In the genomic region with DNA sequence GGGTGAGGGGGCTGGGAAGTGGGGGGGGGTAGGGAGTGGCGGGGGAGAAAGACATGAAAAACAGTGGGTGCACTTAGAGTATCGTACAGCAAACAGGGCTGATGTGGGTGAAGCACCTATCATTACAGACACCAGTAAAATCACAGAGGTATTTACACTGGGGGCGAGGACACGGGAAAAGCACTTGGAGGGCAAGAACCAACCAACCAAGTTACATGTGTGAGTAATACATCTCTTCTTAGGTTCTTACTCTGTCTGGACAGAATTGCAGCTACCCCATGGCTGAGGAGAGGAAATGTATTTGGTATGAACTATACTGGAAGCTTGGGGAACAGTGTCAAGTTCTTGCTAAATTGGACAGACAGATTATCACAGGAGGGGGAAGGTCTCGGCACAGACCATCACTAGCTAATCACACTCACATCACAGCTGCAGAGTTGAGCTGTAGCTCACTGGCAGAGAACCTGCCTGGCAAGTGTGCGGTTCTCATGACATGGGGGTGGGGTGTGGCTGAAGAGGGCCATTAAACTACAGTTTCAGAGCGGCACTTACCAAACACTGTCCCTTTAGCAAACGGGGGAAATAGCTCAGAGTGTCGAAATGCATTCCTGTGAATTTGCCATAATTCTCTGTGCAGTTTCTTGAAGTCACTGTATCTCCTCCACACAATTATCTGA, we compare ENCODE assay signal across 13 mouse cellular contexts. TPM values are rescaled to one million over a fixed set of nuclear protein-coding genes. Genes with fewer than 3 reads are reported as not detected.
DNase-seq lines count a peak whose midpoint lies in the region; ATAC-seq and TF ChIP-seq lines count a peak whose summit lies in the region.
"Had no signal": no experiment of that assay in that cellular context is flagged by ENCODE, and none has a peak within 500 bp of the region (broad histone marks: within the 10 kb centered on the region; RNA-seq: fewer than 3 reads in every experiment).

No protein-coding gene starts in this region.

- H3K27me3 ChIP-seq in lung, postnatal 0 days (replicated peaks; ENCODE audit: insufficient read depth, low read length), result no peaks in the 10 kb centered on the region
- H3K27me3 ChIP-seq: neural tube, embryonic 13.5 days had no signal

- no peak for TF ChIP-seq CTCF in lung, postnatal 0 days (IDR thresholded peaks at IDR 0.05)

- no peak overlapping the region for H3K9ac ChIP-seq in lung, postnatal 0 days (replicated peaks; ENCODE audit: low read depth)
- H3K9ac ChIP-seq: hindbrain, embryonic 14.5 days; neural tube, embryonic 13.5 days had no signal

- H3K27ac ChIP-seq in lung, postnatal 0 days (ENCODE audit: low read length), result peak overlapping the region; percentile 80
- H3K27ac ChIP-seq: hindbrain, embryonic 14.5 days; neural tube, embryonic 13.5 days had no signal

- DNase-seq in adrenal gland, postnatal 10 days, result peak; percentile 22
- no peak for DNase-seq in adrenal gland, adult (ENCODE audit: inconsistent age in 2 of 2, low spot score in 1 of 2)
- DNase-seq in urinary bladder, adult 18-20 months (ENCODE audit: low spot score in 2 of 2), result peak; percentile 38 to 42
- DNase-seq in urinary bladder, postnatal 4 days (ENCODE audit: low spot score in 2 of 2), result no peak
- DNase-seq in lung, postnatal 0 days (ENCODE audit: low spot score), result peak; percentile 94
- DNase-seq in urinary bladder, postnatal 36 days (ENCODE audit: low spot score in 2 of 2), result peak; percentile 49 to 60
- DNase-seq in retina, embryonic 14.5 days (ENCODE audit: low spot score), result no peak
- DNase-seq: cerebellum, adult 18-20 months; right cerebral cortex, postnatal 14 days had no signal

- no peaks in the 10 kb centered on the region for H3K9me3 ChIP-seq in lung, postnatal 0 days (ENCODE audit: low read length)
- H3K9me3 ChIP-seq: neural tube, embryonic 13.5 days had no signal

- H3K36me3 ChIP-seq in lung, postnatal 0 days (ENCODE audit: insufficient read depth, low read length), result no peaks in the 10 kb centered on the region

- peaks cover 16% of the 10 kb centered on the region for H3K4me1 ChIP-seq in lung, postnatal 0 days (ENCODE audit: insufficient read depth, low read depth, low read length)
- H3K4me1 ChIP-seq: neural tube, embryonic 13.5 days had no signal

- no peak overlapping the region for H3K4me3 ChIP-seq in lung, postnatal 0 days (ENCODE audit: low read depth, low read length)
- H3K4me3 ChIP-seq: neural tube, embryonic 13.5 days had no signal

- peak; percentile 93 for ATAC-seq in lung, postnatal 0 days
- ATAC-seq in inflammation-experienced regulatory T-cells, adult 6 months, result no peak

- H3K4me2 ChIP-seq in lung, postnatal 0 days (replicated peaks; ENCODE audit: low read depth, low read length), result peak overlapping the region; percentile 17
- H3K4me2 ChIP-seq: hindbrain, embryonic 14.5 days; midbrain, embryonic 11.5 days; neural tube, embryonic 13.5 days had no signal

- peak; percentile 36 for TF ChIP-seq EP300 in lung, postnatal 0 days (IDR thresholded peaks at IDR 0.05)

- WGBS in lung, postnatal 0 days, result 30% methylated on average over 9 of the region's 9 CpGs

RNA-seq across cellular contexts. Expression of a gene that starts 12.5 kb away (rescaled TPM):
- total RNA-seq in adrenal gland, postnatal 10 days (2021), result 10 to 100 TPM; 26.2 to 27.6 TPM
- 8.5 and 9.7 TPM in 2 replicates for polyA plus RNA-seq in lung, postnatal 0 days (2015; fragmentation: Nextera tagmentation; extraction: Ambion mirVana)
- polyA plus RNA-seq in inflammation-experienced regulatory T-cells, adult 6 months (2017; shearing (Covaris generic)), result 1 to 10 TPM; 4.7 to 8.8 (median 8.8) TPM

RNA-seq across cellular contexts. Expression of a gene that starts 25.9 kb away (rescaled TPM):
- total RNA-seq in adrenal gland, postnatal 10 days (2021), result 10 to 100 TPM; 43.4 to 49.8 TPM
- 37.7 and 40.4 TPM in 2 replicates for polyA plus RNA-seq in lung, postnatal 0 days (2015; fragmentation: Nextera tagmentation; extraction: Ambion mirVana)
- polyA plus RNA-seq in inflammation-experienced regulatory T-cells, adult 6 months (2017; shearing (Covaris generic)), result 10 to 100 TPM; 49.9 to 55.6 (median 50.2) TPM

Comparison
In these comparisons a context has a peak if more than half of its experiments do, and no peak if none do; other contexts are left out.
1. DNase-seq: peak in adrenal gland, postnatal 10 days (single experiment), urinary bladder, adult 18-20 months (2 of 2), lung, postnatal 0 days (single experiment) and urinary bladder, postnatal 36 days (2 of 2); none in adrenal gland, adult (0 of 2), urinary bladder, postnatal 4 days (0 of 2) and retina, embryonic 14.5 days (single experiment).